Mouse (Mus musculus): Measurements from ENCODE around the gene Ndufaf4. TPM values are rescaled to one million over a fixed set of nuclear protein-coding genes. Genes with fewer than 3 reads are reported as not detected.
A peak's percentile ranks its signal among the peaks of the same experiment; 100 is the strongest.

Ndufaf4 gene
- polyA plus RNA-seq, 1 experiment from 2014 or later: 75.6 TPM

- H3K4me3 ChIP-seq (ENCODE audit: control insufficient read depth in 1 of 2, insufficient read depth in 1 of 2, low read depth in 1 of 2, low read length in 2 of 2): peak overlapping the region in 1 of 2 experiments; percentile 87; a peak in 2 of 4 replicates
- H3K27ac ChIP-seq (replicated peaks in 1 of 2; ENCODE audit: control insufficient read depth in 1 of 2, insufficient read depth in 1 of 2, low read depth in 2 of 2, low read length in 2 of 2): no peak overlapping the region
- H3K27me3 ChIP-seq (ENCODE audit: control insufficient read depth, insufficient read depth, low read length): no peaks in the 10 kb centered on the region
- peak overlapping the region; percentile 96 for H3K4me2 ChIP-seq (ENCODE audit: low read length)
- peaks cover 16% of the 10 kb centered on the region for H3K36me3 ChIP-seq (ENCODE audit: control insufficient read depth, insufficient read depth, low read length)
- WGBS: 0% methylated on average over 1 of the region's 1 CpGs
- ATAC-seq (ENCODE audit: insufficient number of reproducible peaks, insufficient read depth, low FRiP score, low read depth): no peak
- 0 out of 2 replicates have a peak, but pooled peaks cover 3% of the 10 kb centered on the region for H3K9me3 ChIP-seq (ENCODE audit: control insufficient read depth, low read length)
- peaks cover 2 to 5% of the 10 kb centered on the region in 2 experiments; a peak in 2 of 4 replicates for H3K4me1 ChIP-seq (ENCODE audit: control insufficient read depth in 2 of 2, insufficient read depth in 2 of 2, low read length in 2 of 2)
- no peak overlapping the region for H3K9ac ChIP-seq (ENCODE audit: low read length)
These were observed 1.1 kb upstream of the Ndufaf4 start for GRCm38 (mm10) chr4:24896829-24897228.

DNA sequence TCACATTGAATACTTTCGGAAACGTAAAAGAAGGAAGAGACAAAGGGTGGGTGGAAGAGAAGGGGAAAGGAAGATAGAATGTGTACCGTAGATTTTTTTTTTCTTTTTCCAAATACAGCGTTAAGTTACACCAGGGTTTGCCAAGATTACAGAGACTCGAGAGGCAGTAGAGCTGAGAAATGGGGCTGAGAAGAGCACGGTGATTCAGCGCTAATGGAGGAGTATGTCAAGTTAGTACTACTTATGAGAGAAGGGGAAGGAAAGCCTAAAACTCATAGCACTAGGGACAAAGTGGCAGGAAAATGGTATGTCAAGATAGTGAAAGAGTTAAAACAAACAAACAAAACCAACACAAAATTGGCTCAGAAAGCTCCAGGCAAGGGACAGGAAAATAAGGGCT, 532 bp upstream of the Ndufaf4 start:
- peaks cover 20% of the 10 kb centered on the region for H3K36me3 ChIP-seq (ENCODE audit: control insufficient read depth, insufficient read depth, low read length)
- no peak for ATAC-seq (ENCODE audit: insufficient number of reproducible peaks, insufficient read depth, low FRiP score, low read depth)
- 0 out of 2 replicates have a peak, but pooled peaks cover 3% of the 10 kb centered on the region for H3K9me3 ChIP-seq (ENCODE audit: control insufficient read depth, low read length)
- H3K4me1 ChIP-seq (ENCODE audit: control insufficient read depth in 2 of 2, insufficient read depth in 2 of 2, low read length in 2 of 2): peaks cover 2 to 5% of the 10 kb centered on the region in 2 experiments; a peak in 2 of 4 replicates
- H3K27ac ChIP-seq (replicated peaks in 1 of 2; ENCODE audit: control insufficient read depth in 1 of 2, insufficient read depth in 1 of 2, low read depth in 2 of 2, low read length in 2 of 2): no peak overlapping the region
- peak overlapping the region; percentile 96 for H3K4me2 ChIP-seq (ENCODE audit: low read length)
- H3K4me3 ChIP-seq (ENCODE audit: control insufficient read depth in 1 of 2, insufficient read depth in 1 of 2, low read depth in 1 of 2, low read length in 2 of 2): peak overlapping the region; percentile 87 to 96
- 18% methylated on average over 7 of the region's 7 CpGs for WGBS
- H3K9ac ChIP-seq (ENCODE audit: low read length): peak overlapping the region; percentile 12; the same call in 1 of the 2 replicates
- H3K27me3 ChIP-seq (ENCODE audit: control insufficient read depth, insufficient read depth, low read length): no peaks in the 10 kb centered on the region

DNA sequence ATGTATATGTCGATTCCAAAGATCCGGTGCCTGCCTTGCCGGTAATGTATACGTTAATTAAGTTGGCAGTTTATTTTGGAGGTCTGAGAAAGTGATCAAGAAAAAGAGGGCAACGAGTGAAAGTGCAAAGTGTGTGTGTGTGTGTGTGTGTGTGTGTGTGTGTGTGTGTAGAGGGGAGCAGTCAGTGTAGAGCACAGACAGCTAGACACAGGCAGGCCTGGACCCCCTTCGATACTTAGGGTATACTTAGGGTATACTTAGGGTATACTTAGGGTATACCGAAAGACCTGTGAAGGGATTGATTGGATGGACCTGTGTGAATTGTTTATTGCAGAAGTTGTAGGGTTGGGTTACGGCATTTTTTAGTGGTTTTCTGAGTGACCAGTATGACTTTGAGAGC, 753 bp downstream of the Ndufaf4 start:
- peaks cover 31% of the 10 kb centered on the region for H3K36me3 ChIP-seq (ENCODE audit: control insufficient read depth, insufficient read depth, low read length)
- peak overlapping the region; percentile 96 for H3K4me2 ChIP-seq (ENCODE audit: low read length)
- ATAC-seq (ENCODE audit: insufficient number of reproducible peaks, insufficient read depth, low FRiP score, low read depth): no peak
- H3K9ac ChIP-seq (ENCODE audit: low read length): peak overlapping the region; percentile 94
- peaks cover 2 to 5% of the 10 kb centered on the region in 2 experiments; a peak in 2 of 4 replicates for H3K4me1 ChIP-seq (ENCODE audit: control insufficient read depth in 2 of 2, insufficient read depth in 2 of 2, low read length in 2 of 2)
- 20% methylated on average over 8 of the region's 8 CpGs for WGBS
- H3K9me3 ChIP-seq (ENCODE audit: control insufficient read depth, low read length): no peaks in the 10 kb centered on the region
- H3K27ac ChIP-seq (replicated peaks in 1 of 2; ENCODE audit: control insufficient read depth in 1 of 2, insufficient read depth in 1 of 2, low read depth in 2 of 2, low read length in 2 of 2): peak overlapping the region in 1 of 2 experiments; percentile 76; a peak in 1 of 4 replicates
- no peaks in the 10 kb centered on the region for H3K27me3 ChIP-seq (ENCODE audit: control insufficient read depth, insufficient read depth, low read length)
- peak overlapping the region; percentile 87 to 96 for H3K4me3 ChIP-seq (ENCODE audit: control insufficient read depth in 1 of 2, insufficient read depth in 1 of 2, low read depth in 1 of 2, low read length in 2 of 2)

- Histone ChIP-seq H3K9ac (ENCODE audit: low read length) (peak overlapping the region; percentile 94), H3K9me3 (ENCODE audit: control insufficient read depth, low read length) (no peaks in the 10 kb centered on the region), H3K4me1 (ENCODE audit: control insufficient read depth in 2 of 2, insufficient read depth in 2 of 2, low read length in 2 of 2) (peaks cover 2 to 5% of the 10 kb centered on the region in 2 experiments; a peak in 2 of 4 replicates), H3K36me3 (ENCODE audit: control insufficient read depth, insufficient read depth, low read length) (peaks cover 36% of the 10 kb centered on the region), H3K27ac (replicated peaks in 1 of 2; ENCODE audit: control insufficient read depth in 1 of 2, insufficient read depth in 1 of 2, low read depth in 2 of 2, low read length in 2 of 2) (no peak overlapping the region), H3K4me2 (ENCODE audit: low read length) (peak overlapping the region; percentile 96), H3K27me3 (ENCODE audit: control insufficient read depth, insufficient read depth, low read length) (no peaks in the 10 kb centered on the region), H3K4me3 (ENCODE audit: control insufficient read depth in 1 of 2, insufficient read depth in 1 of 2, low read depth in 1 of 2, low read length in 2 of 2) (peak overlapping the region; percentile 87 to 96; a peak in 3 of 4 replicates)
- ATAC-seq (ENCODE audit: insufficient number of reproducible peaks, insufficient read depth, low FRiP score, low read depth): no peak
- WGBS: 46% methylated on average over 4 of the region's 4 CpGs
These were observed 1.3 kb downstream of the Ndufaf4 start for GRCm38 (mm10) chr4:24899146-24899545.

DNA sequence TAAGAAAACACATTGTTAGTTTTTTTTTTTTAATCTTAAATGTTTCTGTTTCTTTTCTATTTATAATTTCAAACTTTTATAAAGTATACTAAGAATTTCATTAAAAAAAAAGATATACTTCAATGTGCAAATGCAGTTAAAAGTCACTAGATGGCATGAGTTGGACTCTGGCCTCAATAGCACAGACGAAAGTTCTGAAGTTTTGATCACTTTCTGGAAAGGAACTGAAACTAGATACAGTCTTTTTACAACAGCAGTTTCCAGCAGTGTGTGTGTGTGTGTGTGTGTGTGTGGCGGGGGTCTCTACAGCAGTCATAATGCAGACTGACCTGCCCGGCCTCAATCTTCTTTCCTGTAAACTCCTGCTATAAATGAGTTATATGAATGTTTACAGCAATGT, 9.9 kb downstream of the Ndufaf4 start:
- Histone ChIP-seq H3K9ac (ENCODE audit: low read length) (no peak overlapping the region), H3K27me3 (ENCODE audit: control insufficient read depth, insufficient read depth, low read length) (no peaks in the 10 kb centered on the region), H3K9me3 (ENCODE audit: control insufficient read depth, low read length) (no peaks in the 10 kb centered on the region), H3K36me3 (ENCODE audit: control insufficient read depth, insufficient read depth, low read length) (peaks cover 15% of the 10 kb centered on the region), H3K4me1 (ENCODE audit: control insufficient read depth in 2 of 2, insufficient read depth in 2 of 2, low read length in 2 of 2) (no peaks in the 10 kb centered on the region), H3K4me3 (ENCODE audit: control insufficient read depth in 1 of 2, insufficient read depth in 1 of 2, low read depth in 1 of 2, low read length in 2 of 2) (no peak overlapping the region), H3K4me2 (ENCODE audit: low read length) (no peak overlapping the region), H3K27ac (replicated peaks in 1 of 2; ENCODE audit: control insufficient read depth in 1 of 2, insufficient read depth in 1 of 2, low read depth in 2 of 2, low read length in 2 of 2) (no peak overlapping the region)
- no peak for ATAC-seq (ENCODE audit: insufficient number of reproducible peaks, insufficient read depth, low FRiP score, low read depth)
- 66% methylated on average over 3 of the region's 3 CpGs for WGBS

DNA sequence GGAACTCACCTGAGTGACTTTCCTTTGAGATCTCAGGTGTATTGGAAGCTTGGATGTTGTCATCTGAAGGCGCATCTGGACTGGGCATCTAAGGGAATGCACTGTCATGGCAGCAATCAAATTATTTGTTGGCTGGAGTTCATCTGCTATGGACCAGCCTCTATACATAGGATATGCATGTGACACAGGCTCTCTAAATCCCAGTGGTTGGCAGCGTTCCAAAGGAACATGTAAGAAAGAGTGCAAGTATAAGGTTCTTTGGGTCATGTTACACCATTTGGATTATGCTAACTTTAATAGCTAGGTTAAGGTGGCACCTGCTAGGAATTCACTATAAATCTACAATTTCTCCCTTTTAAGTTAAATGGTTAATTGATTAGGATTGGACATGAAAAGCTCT, 17.7 kb downstream of the Ndufaf4 start:
- Histone ChIP-seq H3K9me3 (ENCODE audit: control insufficient read depth, low read length) (no peaks in the 10 kb centered on the region), H3K4me3 (ENCODE audit: control insufficient read depth in 1 of 2, insufficient read depth in 1 of 2, low read depth in 1 of 2, low read length in 2 of 2) (no peak overlapping the region), H3K27ac (replicated peaks in 1 of 2; ENCODE audit: control insufficient read depth in 1 of 2, insufficient read depth in 1 of 2, low read depth in 2 of 2, low read length in 2 of 2) (no peak overlapping the region), H3K27me3 (ENCODE audit: control insufficient read depth, insufficient read depth, low read length) (no peaks in the 10 kb centered on the region), H3K36me3 (ENCODE audit: control insufficient read depth, insufficient read depth, low read length) (no peaks in the 10 kb centered on the region), H3K4me2 (ENCODE audit: low read length) (no peak overlapping the region), H3K4me1 (ENCODE audit: control insufficient read depth in 2 of 2, insufficient read depth in 2 of 2, low read length in 2 of 2) (no peaks in the 10 kb centered on the region), H3K9ac (ENCODE audit: low read length) (no peak overlapping the region)
- ATAC-seq (ENCODE audit: insufficient number of reproducible peaks, insufficient read depth, low FRiP score, low read depth): no peak
- WGBS: 79% methylated on average over 2 of the region's 2 CpGs

- Histone ChIP-seq H3K27me3 (ENCODE audit: control insufficient read depth, insufficient read depth, low read length) (no peaks in the 10 kb centered on the region), H3K4me2 (ENCODE audit: low read length) (no peak overlapping the region), H3K36me3 (ENCODE audit: control insufficient read depth, insufficient read depth, low read length) (no peaks in the 10 kb centered on the region), H3K9ac (ENCODE audit: low read length) (no peak overlapping the region), H3K4me3 (ENCODE audit: control insufficient read depth in 1 of 2, insufficient read depth in 1 of 2, low read depth in 1 of 2, low read length in 2 of 2) (no peak overlapping the region), H3K4me1 (ENCODE audit: control insufficient read depth in 2 of 2, insufficient read depth in 2 of 2, low read length in 2 of 2) (no peaks in the 10 kb centered on the region), H3K9me3 (ENCODE audit: control insufficient read depth, low read length) (no peaks in the 10 kb centered on the region), H3K27ac (replicated peaks in 1 of 2; ENCODE audit: control insufficient read depth in 1 of 2, insufficient read depth in 1 of 2, low read depth in 2 of 2, low read length in 2 of 2) (no peak overlapping the region)
- no peak for ATAC-seq (ENCODE audit: insufficient number of reproducible peaks, insufficient read depth, low FRiP score, low read depth)
- WGBS: 70% methylated on average over 5 of the region's 5 CpGs
These were observed 22.2 kb downstream of the Ndufaf4 start for GRCm38 (mm10) chr4:24920006-24920577.

DNA sequence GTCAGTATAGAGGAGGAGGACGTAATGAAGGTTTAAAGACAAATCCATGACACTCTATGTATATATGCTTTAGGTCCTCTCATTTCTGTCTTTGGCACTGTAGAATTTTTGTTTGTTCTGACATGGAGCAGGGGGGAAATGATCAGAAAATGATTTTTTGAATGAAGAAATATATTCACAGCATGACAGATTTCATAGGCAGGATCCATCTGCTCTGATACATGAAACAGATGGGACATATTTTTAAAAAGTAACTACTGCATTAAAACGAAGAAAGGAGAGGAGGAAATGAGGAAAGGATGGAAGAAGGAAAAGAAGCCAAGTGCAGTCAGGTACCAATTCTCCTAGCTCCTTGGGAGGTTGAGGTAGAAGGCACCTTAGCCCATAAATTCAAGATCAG, 26.8 kb downstream of the Ndufaf4 start:
- Histone ChIP-seq H3K4me1 (ENCODE audit: control insufficient read depth in 2 of 2, insufficient read depth in 2 of 2, low read length in 2 of 2) (peaks cover 2 to 4% of the 10 kb centered on the region in 2 experiments; a peak in 2 of 4 replicates), H3K36me3 (ENCODE audit: control insufficient read depth, insufficient read depth, low read length) (no peaks in the 10 kb centered on the region), H3K9ac (ENCODE audit: low read length) (no peak overlapping the region), H3K27me3 (ENCODE audit: control insufficient read depth, insufficient read depth, low read length) (no peaks in the 10 kb centered on the region), H3K27ac (replicated peaks in 1 of 2; ENCODE audit: control insufficient read depth in 1 of 2, insufficient read depth in 1 of 2, low read depth in 2 of 2, low read length in 2 of 2) (no peak overlapping the region), H3K4me2 (ENCODE audit: low read length) (no peak overlapping the region), H3K9me3 (ENCODE audit: control insufficient read depth, low read length) (no peaks in the 10 kb centered on the region), H3K4me3 (ENCODE audit: control insufficient read depth in 1 of 2, insufficient read depth in 1 of 2, low read depth in 1 of 2, low read length in 2 of 2) (no peak overlapping the region)
- WGBS: 64% methylated on average over 2 of the region's 2 CpGs
- ATAC-seq (ENCODE audit: insufficient number of reproducible peaks, insufficient read depth, low FRiP score, low read depth): no peak
